Mouse (Mus musculus) testis, adult 2 months (tissue): Measurements from ENCODE around the gene Trappc13.

Experiments
- CTCF ChIP-seq: fragments of 200-500 bp; IDR thresholded peaks from 2 replicates; pipeline ENCODE4 v1.5.1; 2012; ENCODE audit warnings: low read depth, mild to moderate bottlenecking, inconsistent platforms, low read length, moderate library complexity; ENCODE audit not compliant: control insufficient read depth, insufficient read depth, insufficient replicate concordance
- POLR2A ChIP-seq: fragments of 200-500 bp; IDR thresholded peaks from 2 replicates; pipeline ENCODE4 v1.6.1; 2012; ENCODE audit warnings: low read depth, mild to moderate bottlenecking, inconsistent platforms, low read length, moderate library complexity; ENCODE audit not compliant: control insufficient read depth

DNA sequence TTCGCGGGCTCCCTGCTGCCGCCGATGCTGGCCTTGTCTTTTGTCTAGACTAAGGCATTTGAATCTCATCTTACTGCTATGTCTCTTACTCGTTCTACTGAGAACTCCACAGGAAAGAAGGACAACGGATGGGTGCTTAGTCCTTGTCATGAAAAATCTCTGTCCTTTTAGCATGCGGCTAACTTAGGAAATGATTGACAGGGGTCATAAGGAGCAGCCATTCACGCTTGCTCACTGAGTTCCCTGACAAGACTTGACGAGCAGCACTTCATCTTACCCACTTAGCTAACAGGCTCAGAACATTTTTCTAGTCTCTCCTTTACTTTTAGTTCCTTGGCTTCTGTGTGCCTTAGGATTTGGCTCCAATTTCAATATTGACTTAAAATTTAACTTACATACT lies 33.4 kb downstream of the Trappc13 start:
- TF ChIP-seq CTCF = no peak
- TF ChIP-seq POLR2A = no peak
